Mouse (Mus musculus) lung, postnatal 0 days (tissue): ENCODE measurements at regions not wholly inside any gene's neighbourhood (a gene's known extent, or its start where the extent isn't known, plus 50 kb on each side); places are given as distances from the start of the nearest gene placed in this dataset.

Source experiments
- CTCF ChIP-seq: IDR thresholded peaks from 2 replicates; pipeline ENCODE4 v1.5.1; 2016; ENCODE audit warnings: antibody characterized with exemption, mild to moderate bottlenecking
- EP300 ChIP-seq: IDR thresholded peaks from 2 replicates; pipeline ENCODE4 v1.6.1; 2016; ENCODE audit warnings: antibody characterized with exemption, mild to moderate bottlenecking, control low read depth

DNA sequence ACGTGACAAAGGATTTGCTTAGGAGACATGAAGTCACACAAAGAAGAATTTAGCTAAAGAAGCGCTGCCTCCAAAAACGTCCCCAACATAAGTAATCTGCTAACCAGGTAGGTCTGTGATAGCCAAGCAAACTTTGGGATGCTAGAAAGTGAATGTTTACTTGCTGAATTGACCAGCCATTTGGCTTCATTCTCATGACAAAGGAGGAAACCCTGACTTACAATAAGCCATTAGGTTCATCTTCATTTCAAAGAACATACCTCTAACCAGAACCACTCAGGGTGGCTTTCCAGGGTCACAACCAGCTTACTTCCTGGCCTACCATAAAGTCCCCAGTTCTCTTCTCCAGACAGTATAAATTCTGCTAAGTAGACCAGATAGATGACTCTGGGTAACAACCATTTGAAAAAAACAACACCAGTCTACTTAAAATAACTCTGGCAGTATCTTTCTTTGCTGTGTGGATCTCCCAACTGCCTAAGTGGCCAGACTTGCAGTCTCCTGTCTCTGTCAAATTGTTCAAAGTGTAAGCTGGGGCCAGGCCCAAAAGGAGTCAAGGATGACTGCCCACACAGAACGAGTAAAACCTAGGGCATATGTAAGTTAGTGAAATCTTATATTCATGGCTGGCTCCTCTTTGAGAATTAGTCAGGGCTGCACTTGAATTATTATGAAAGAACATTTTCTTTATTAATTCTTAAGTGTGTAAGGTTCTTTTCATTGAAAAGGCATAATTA is 61.4 kb upstream of the Chd2 start:
- TF ChIP-seq CTCF = no peak
- no peak for TF ChIP-seq EP300
